Mouse (Mus musculus) neural tube, embryonic 11.5 days (tissue): ENCODE results near the gene Uvrag. TPM values are rescaled to one million over a fixed set of nuclear protein-coding genes. Genes with fewer than 3 reads are reported as not detected.
A peak's percentile ranks its signal among the peaks of the same experiment; 100 is the strongest.

Experiments
- ATAC-seq: fragments of 200-750 bp; cut with Nextera tagmentation; 2 replicates; pipeline ENCODE4 v1.8.0; 2017; ENCODE audit warnings: moderate number of reproducible peaks, mild to moderate bottlenecking, moderate TSS enrichment, moderate library complexity; ENCODE audit not compliant: insufficient read depth, low FRiP score, low TSS enrichment
- DNase-seq: peaks from one replicate; pipeline ENCODE4 v3.0.0-alpha.2; 2015; ENCODE audit warnings: low spot score
- H3K27ac ChIP-seq: fragments of 300-500 bp; sonication (generic); 2 replicates; pipeline ENCODE4 v1.5.1; 2014; ENCODE audit warnings: low read depth, mild to moderate bottlenecking, low read length
- H3K27me3 ChIP-seq: fragments of 300-500 bp; sonication (generic); 2 replicates; pipeline ENCODE4 v1.6.1; 2014; ENCODE audit warnings: mild to moderate bottlenecking, low read length, mixed read lengths; ENCODE audit not compliant: control insufficient read depth, insufficient read depth
- H3K36me3 ChIP-seq: fragments of 300-500 bp; sonication (generic); 2 replicates; pipeline ENCODE4 v1.6.1; 2014; ENCODE audit warnings: mild to moderate bottlenecking, low read length, moderate library complexity, mixed read lengths; ENCODE audit not compliant: control insufficient read depth, insufficient read depth
- H3K4me1 ChIP-seq: fragments of 300-500 bp; sonication (generic); 2 replicates; pipeline ENCODE4 v1.6.1; 2014; ENCODE audit warnings: low read length, mixed read lengths; ENCODE audit not compliant: control insufficient read depth, insufficient read depth
- H3K4me2 ChIP-seq: fragments of 300-500 bp; sonication (generic); 2 replicates; pipeline ENCODE4 v1.6.1; 2014; ENCODE audit warnings: low read depth, mild to moderate bottlenecking, moderate library complexity
- H3K4me3 ChIP-seq: fragments of 300-500 bp; sonication (generic); 2 replicates; pipeline ENCODE4 v1.5.1; 2014; ENCODE audit warnings: low read depth, low read length
- H3K9ac ChIP-seq: fragments of 300-500 bp; sonication (generic); 2 replicates; pipeline ENCODE4 v1.6.1; 2014; ENCODE audit warnings: mild to moderate bottlenecking, low read length
- H3K9me3 ChIP-seq: fragments of 300-500 bp; sonication (generic); 2 replicates; pipeline ENCODE4 v1.6.1; 2016; ENCODE audit warnings: low read length; ENCODE audit not compliant: control insufficient read depth
- WGBS: fragments of 180-500 bp; shearing (Covaris S2); extraction: QIAGEN DNeasy Blood & Tissue Kit; methylation state at CpG from one replicate; pipeline ENCODE4 v1.1.7; 2014; 5-methylcytosine and 5-hydroxymethylcytosine counted together
- polyA plus RNA-seq: library from polyadenylated mRNA; unstranded; fragments of >200 nt; fragmentation: Nextera tagmentation; extraction: Ambion mirVana; gene quantifications from 2 replicates; pipeline ENCODE4 v1.2.1, GENCODE M21; 2014

Gene Uvrag
- polyA plus RNA-seq, 1 experiment from 2014 or later, result 12.0 TPM

- Histone ChIP-seq H3K36me3 (no peaks in the 10 kb centered on the region; the same call in 1 of the 2 replicates), H3K4me1 (peaks cover 19% of the 10 kb centered on the region), H3K9ac (no peak overlapping the region), H3K9me3 (no peaks in the 10 kb centered on the region), H3K4me2 (no peak overlapping the region), H3K27ac (no peak overlapping the region), H3K4me3 (no peak overlapping the region), H3K27me3 (peaks cover 37% of the 10 kb centered on the region)
- no peak for ATAC-seq
- no peak for DNase-seq
- 73% methylated on average over 3 of the region's 3 CpGs for WGBS
These were observed 297.9 kb downstream of the Uvrag start for GRCm38 (mm10) chr7:98842997-98843396.

- peaks cover 47% of the 10 kb centered on the region for H3K27me3 ChIP-seq
- ATAC-seq (no peak), DNase-seq (no peak)
- no peaks in the 10 kb centered on the region; the same call in 1 of the 2 replicates for H3K36me3 ChIP-seq
- H3K4me1 ChIP-seq, result peaks cover 26% of the 10 kb centered on the region
- no peak overlapping the region for H3K27ac ChIP-seq
- no peak overlapping the region for H3K9ac ChIP-seq
- H3K4me3 ChIP-seq, result no peak overlapping the region
- no peaks in the 10 kb centered on the region for H3K9me3 ChIP-seq
- WGBS, result 43% methylated on average over 3 of the region's 3 CpGs
- H3K4me2 ChIP-seq, result no peak overlapping the region
These were observed 299.1 kb downstream of the Uvrag start for GRCm38 (mm10) chr7:98841802-98842201.

DNA sequence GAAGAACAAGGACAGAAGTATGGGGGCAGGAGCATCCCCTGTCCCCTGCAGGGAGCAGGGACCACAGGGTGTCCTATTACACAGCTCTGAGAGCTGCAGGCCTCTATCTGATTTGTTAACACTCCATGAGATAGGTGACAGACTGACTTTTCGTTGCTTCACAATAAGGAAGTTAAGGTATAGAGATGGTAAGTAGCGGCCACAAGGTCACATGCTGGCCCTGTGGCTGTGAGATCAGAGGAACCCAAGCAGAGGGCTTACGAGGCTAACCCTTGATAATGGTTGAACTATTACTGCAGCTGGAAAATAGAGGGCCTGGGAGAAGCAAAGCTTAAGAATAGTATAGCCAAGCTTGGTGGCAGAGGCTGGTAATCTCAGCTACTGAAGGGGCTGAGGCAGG, 300.2 kb downstream of the Uvrag start:
- no peak for DNase-seq
- ATAC-seq, result no peak
- Histone ChIP-seq H3K9ac (no peak overlapping the region), H3K4me1 (peaks cover 35% of the 10 kb centered on the region), H3K27me3 (peaks cover 57% of the 10 kb centered on the region), H3K4me2 (no peak overlapping the region), H3K36me3 (no peaks in the 10 kb centered on the region), H3K4me3 (no peak overlapping the region), H3K9me3 (no peaks in the 10 kb centered on the region), H3K27ac (no peak overlapping the region)
- WGBS, result 15% methylated on average over 3 of the region's 3 CpGs

- Histone ChIP-seq H3K27ac (no peak overlapping the region), H3K36me3 (no peaks in the 10 kb centered on the region), H3K9me3 (no peaks in the 10 kb centered on the region), H3K4me2 (peak overlapping the region; percentile 85), H3K27me3 (peaks cover 72% of the 10 kb centered on the region), H3K9ac (no peak overlapping the region; the same call in 1 of the 2 replicates), H3K4me3 (peak overlapping the region; percentile 50), H3K4me1 (peaks cover 48% of the 10 kb centered on the region)
- 4% methylated on average over 12 of the region's 12 CpGs for whole genome bisulfite sequencing
- no peak for ATAC-seq
- DNase-seq, result no peak
These were observed 301.6 kb downstream of the Uvrag start for GRCm38 (mm10) chr7:98839312-98839711.

GRCm38 (mm10) chr7:98838729-98839141, 302.2 kb downstream of the Uvrag start:
- H3K9me3 ChIP-seq, result no peaks in the 10 kb centered on the region
- peak overlapping the region; percentile 50 for H3K4me3 ChIP-seq
- under 1% methylated on average over 48 of the region's 48 CpGs for WGBS
- ATAC-seq (peak; percentile 32; the same call in 1 of the 2 replicates), DNase-seq (peak; percentile 77)
- H3K36me3 ChIP-seq, result no peaks in the 10 kb centered on the region
- H3K27ac ChIP-seq, result no peak overlapping the region
- H3K4me2 ChIP-seq, result peak overlapping the region; percentile 85
- H3K27me3 ChIP-seq, result peaks cover 77% of the 10 kb centered on the region
- peak overlapping the region; percentile 61 for H3K9ac ChIP-seq
- peaks cover 46% of the 10 kb centered on the region for H3K4me1 ChIP-seq

GRCm38 (mm10) chr7:98837901-98838300, 303.0 kb downstream of the Uvrag start:
- H3K36me3 ChIP-seq, result no peaks in the 10 kb centered on the region
- no peak overlapping the region for H3K9ac ChIP-seq
- ATAC-seq (peak; percentile 57), DNase-seq (peak; percentile 90)
- H3K4me2 ChIP-seq, result peak overlapping the region; percentile 85
- H3K4me3 ChIP-seq, result peak overlapping the region; percentile 50; the same call in 1 of the 2 replicates
- no peak overlapping the region for H3K27ac ChIP-seq
- WGBS, result under 1% methylated on average over 17 of the region's 17 CpGs
- H3K27me3 ChIP-seq, result peaks cover 83% of the 10 kb centered on the region
- peaks cover 39% of the 10 kb centered on the region for H3K4me1 ChIP-seq
- H3K9me3 ChIP-seq, result no peaks in the 10 kb centered on the region

GRCm38 (mm10) chr7:98836646-98837045, 304.3 kb downstream of the Uvrag start:
- peaks cover 85% of the 10 kb centered on the region for H3K27me3 ChIP-seq
- H3K36me3 ChIP-seq, result no peaks in the 10 kb centered on the region
- H3K4me3 ChIP-seq, result peak overlapping the region; percentile 37
- H3K9me3 ChIP-seq, result no peaks in the 10 kb centered on the region
- H3K4me2 ChIP-seq, result peak overlapping the region; percentile 61
- H3K4me1 ChIP-seq, result peaks cover 39% of the 10 kb centered on the region
- ATAC-seq (no peak), DNase-seq (peak; percentile 70)
- 0 out of 2 replicates have a peak overlapping the region, but pooled peaks have one; percentile 11 for H3K9ac ChIP-seq
- H3K27ac ChIP-seq, result no peak overlapping the region
- under 1% methylated on average over 23 of the region's 23 CpGs for WGBS

DNA sequence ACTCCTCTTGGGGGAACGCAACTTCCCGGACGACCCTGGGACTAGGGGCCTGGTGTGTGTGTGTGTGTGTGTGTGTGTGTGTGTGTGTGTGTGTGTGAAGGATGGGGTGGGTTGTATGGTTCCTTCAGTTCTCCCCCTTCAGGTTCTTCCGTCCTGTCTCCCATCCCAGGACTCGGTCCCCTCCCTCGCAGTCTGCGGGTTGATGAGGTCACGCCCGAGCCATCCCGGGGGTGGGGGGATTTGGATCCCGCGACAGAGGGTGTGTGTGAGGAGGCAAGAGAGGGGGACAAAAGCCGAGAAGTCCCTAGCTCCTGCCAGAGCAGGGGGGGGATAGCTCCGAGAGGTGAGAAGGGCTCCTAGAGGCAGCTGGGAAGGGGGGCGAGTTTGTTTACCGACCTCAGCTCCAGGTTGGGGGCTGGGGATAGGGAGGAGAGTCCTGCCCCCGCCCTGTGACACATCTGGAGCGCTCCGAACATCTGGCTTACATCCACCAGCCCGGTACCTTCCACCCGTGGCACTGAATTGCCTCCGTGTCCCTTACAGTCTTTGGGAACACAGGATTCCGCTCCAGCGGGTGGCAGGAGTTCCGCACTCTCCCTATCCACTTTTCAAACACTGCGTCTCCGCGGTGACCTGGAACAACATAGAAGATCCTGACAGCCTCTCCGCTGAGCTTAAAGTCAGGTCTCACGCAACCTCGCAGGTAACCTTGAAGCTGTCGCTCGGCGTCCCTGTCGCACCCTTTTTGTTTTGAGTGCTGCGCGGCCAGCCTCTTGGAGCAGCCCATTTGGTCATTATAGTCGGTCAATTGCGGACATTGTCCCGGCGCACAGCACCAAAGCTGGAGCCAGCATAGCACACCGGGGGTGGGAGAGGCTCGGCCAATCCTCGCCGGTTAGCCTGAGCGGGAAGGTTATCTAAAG, 305.2 kb downstream of the Uvrag start:
- H3K4me1 ChIP-seq, result peaks cover 39% of the 10 kb centered on the region
- under 1% methylated on average over 46 of the region's 46 CpGs for WGBS

More for the DNA sequence above, 305.2 kb downstream of the Uvrag start:
- Histone ChIP-seq H3K4me3 (peak overlapping the region; percentile 37), H3K36me3 (no peaks in the 10 kb centered on the region), H3K4me2 (peak overlapping the region; percentile 61), H3K9me3 (no peaks in the 10 kb centered on the region), H3K27me3 (peaks cover 83% of the 10 kb centered on the region), H3K9ac (peak overlapping the region; percentile 14), H3K27ac (no peak overlapping the region)
- DNase-seq (peak; percentile 48), ATAC-seq (no peak)
